Mouse (Mus musculus) liver (tissue): ENCODE results near the gene Mgl2.
"Not testable (repeated sequence)": the region's sequence is repeated elsewhere in the genome, so short reads cannot be mapped to it uniquely, and the experiment has no call there.

Experiments
- DNase-seq: peaks from one replicate; pipeline ENCODE4 v3.0.0-alpha.2; 2020; ENCODE audit warnings: mixed read lengths

The Mgl2 gene

GRCm38 (mm10) chr11:70129926-70130379, at the start of gene Mgl2:
Gene Mgl2, plus strand, starts transcription at chr11:70130329.
- DNase-seq: no peak

GRCm38 (mm10) chr11:70080803-70081590, 49.1 kb upstream of the Mgl2 start:
- no peak for DNase-seq

GRCm38 (mm10) chr11:70084563-70084962, 45.6 kb upstream of the Mgl2 start:
- DNase-seq: no peak

GRCm38 (mm10) chr11:70091986-70092783, 37.9 kb upstream of the Mgl2 start, which contains the start of gene Asgr2:
Gene Asgr2, plus strand, starts transcription at chr11:70092644.
- peak; percentile 50 for DNase-seq

- no peak for DNase-seq
Observed at GRCm38 (mm10) chr11:70097396-70097795, 32.7 kb upstream of the Mgl2 start.

GRCm38 (mm10) chr11:70099102-70099501, 31.0 kb upstream of the Mgl2 start:
- DNase-seq: no peak

GRCm38 (mm10) chr11:70099809-70100208, 30.3 kb upstream of the Mgl2 start:
- DNase-seq: no peak

- DNase-seq: no peak
Observed at GRCm38 (mm10) chr11:70103701-70104315, 26.3 kb upstream of the Mgl2 start.

GRCm38 (mm10) chr11:70107085-70107484, 23.0 kb upstream of the Mgl2 start:
- no peak for DNase-seq

- DNase-seq: peak; percentile 65
Observed at GRCm38 (mm10) chr11:70110146-70110545, 20.0 kb upstream of the Mgl2 start.

- no peak for DNase-seq
Observed at GRCm38 (mm10) chr11:70114562-70114961, 15.6 kb upstream of the Mgl2 start.

GRCm38 (mm10) chr11:70115901-70116300, 14.2 kb upstream of the Mgl2 start:
- DNase-seq: no peak

- not testable (repeated sequence) for DNase-seq
Observed at GRCm38 (mm10) chr11:70135001-70135400, 4.9 kb downstream of the Mgl2 start.

GRCm38 (mm10) chr11:70135925-70136324, 5.8 kb downstream of the Mgl2 start:
- DNase-seq: not testable (repeated sequence)

- no peak for DNase-seq
Observed at GRCm38 (mm10) chr11:70139171-70139570, 9.0 kb downstream of the Mgl2 start.

GRCm38 (mm10) chr11:70151072-70151471, 20.9 kb downstream of the Mgl2 start:
- DNase-seq: no peak

- DNase-seq: not testable (repeated sequence)
Observed at GRCm38 (mm10) chr11:70155897-70156296, 25.8 kb downstream of the Mgl2 start, which contains the start of gene Clec10a. Gene Clec10a, plus strand, starts transcription at chr11:70156197.

GRCm38 (mm10) chr11:70162336-70162735, 32.2 kb downstream of the Mgl2 start:
- no peak for DNase-seq

GRCm38 (mm10) chr11:70165972-70166921, 36.1 kb downstream of the Mgl2 start:
- DNase-seq: no peak

GRCm38 (mm10) chr11:70168136-70168535, 38.0 kb downstream of the Mgl2 start:
- no peak for DNase-seq

GRCm38 (mm10) chr11:70169471-70169870, 39.3 kb downstream of the Mgl2 start:
- not testable (repeated sequence) for DNase-seq

GRCm38 (mm10) chr11:70170291-70170690, 40.2 kb downstream of the Mgl2 start:
- no peak for DNase-seq
